Mouse (Mus musculus) right cerebral cortex, postnatal 14 days (tissue): ENCODE data around the gene Fndc7.
"Not testable (repeated sequence)": the region's sequence is repeated elsewhere in the genome, so short reads cannot be mapped to it uniquely, and the experiment has no call there.

Source experiments
- DNase-seq: peaks from one replicate; pipeline ENCODE4 v3.0.0; 2022

Gene Fndc7

GRCm38 (mm10) chr3:108851996-108852697 is 37.7 kb downstream of the Fndc7 start:
- peak; percentile 26 for DNase-seq

GRCm38 (mm10) chr3:108851554-108851953 is 38.3 kb downstream of the Fndc7 start:
- DNase-seq = no peak

GRCm38 (mm10) chr3:108851075-108851474 is 38.7 kb downstream of the Fndc7 start:
- DNase-seq = no peak

GRCm38 (mm10) chr3:108850506-108850905 is 39.3 kb downstream of the Fndc7 start:
- peak; percentile 21 for DNase-seq

- DNase-seq = no peak
These were observed 43.2 kb downstream of the Fndc7 start for GRCm38 (mm10) chr3:108846616-108847015.

GRCm38 (mm10) chr3:108844521-108844920 is 45.3 kb downstream of the Fndc7 start:
- DNase-seq = no peak

- no peak for DNase-seq
These were observed 45.8 kb downstream of the Fndc7 start for GRCm38 (mm10) chr3:108844026-108844425.

GRCm38 (mm10) chr3:108840716-108841054 is 49.1 kb downstream of the Fndc7 start:
- DNase-seq = no peak

GRCm38 (mm10) chr3:108840000-108840715 is 49.6 kb downstream of the Fndc7 start, which contains the start of gene Stxbp3:
Gene Stxbp3 (minus strand): TSS chr3:108840526.
- DNase-seq = peak; percentile 100

- no peak for DNase-seq
These were observed 50.2 kb downstream of the Fndc7 start for GRCm38 (mm10) chr3:108839647-108839999.

GRCm38 (mm10) chr3:108838980-108839379 is 50.8 kb downstream of the Fndc7 start:
- DNase-seq = no peak

GRCm38 (mm10) chr3:108836931-108837330 is 52.9 kb downstream of the Fndc7 start:
- DNase-seq = no peak

GRCm38 (mm10) chr3:108833717-108834116 is 56.1 kb downstream of the Fndc7 start:
- DNase-seq = not testable (repeated sequence)

- DNase-seq = no peak
These were observed 58.1 kb downstream of the Fndc7 start for GRCm38 (mm10) chr3:108831750-108832149.

GRCm38 (mm10) chr3:108830493-108830892 is 59.3 kb downstream of the Fndc7 start:
- DNase-seq = no peak

- DNase-seq = no peak
These were observed 74.2 kb downstream of the Fndc7 start for GRCm38 (mm10) chr3:108815631-108816030.

GRCm38 (mm10) chr3:108810747-108811263 is 79.0 kb downstream of the Fndc7 start:
- DNase-seq = no peak

- DNase-seq = no peak
These were observed 84.2 kb downstream of the Fndc7 start for GRCm38 (mm10) chr3:108805622-108806021.
